Mouse (Mus musculus) forebrain, embryonic 16.5 days (tissue): ENCODE data around the gene Asnsd1. TPM values are rescaled to one million over a fixed set of nuclear protein-coding genes. Genes with fewer than 3 reads are reported as not detected.

Experiments
- ATAC-seq: fragments of 200-750 bp; cut with Nextera tagmentation; 2 replicates; pipeline ENCODE4 v1.8.0; 2017; ENCODE audit warnings: mild to moderate bottlenecking, moderate library complexity
- H3K27ac ChIP-seq: fragments of 300-500 bp; sonication (generic); 2 replicates; pipeline ENCODE4 v1.5.1; 2014; ENCODE audit warnings: low read length, control low read depth
- H3K27me3 ChIP-seq: fragments of 300-500 bp; sonication (generic); replicated peaks from 2 replicates; pipeline ENCODE4 v1.6.1; 2014; ENCODE audit warnings: low read length; ENCODE audit not compliant: control insufficient read depth, insufficient read depth
- H3K36me3 ChIP-seq: fragments of 300-500 bp; sonication (generic); 2 replicates; pipeline ENCODE4 v1.6.1; 2014; ENCODE audit not compliant: control insufficient read depth, insufficient read depth
- H3K4me1 ChIP-seq: fragments of 300-500 bp; sonication (generic); replicated peaks from 2 replicates; pipeline ENCODE4 v1.6.1; 2014; ENCODE audit warnings: low read length; ENCODE audit not compliant: control insufficient read depth, insufficient read depth
- H3K4me2 ChIP-seq: fragments of 300-500 bp; sonication (generic); 2 replicates; pipeline ENCODE4 v1.6.1; 2014; ENCODE audit warnings: mild to moderate bottlenecking, low read length, control low read depth
- H3K4me3 ChIP-seq: fragments of 300-500 bp; sonication (generic); replicated peaks from 2 replicates; pipeline ENCODE4 v1.5.1; 2014; ENCODE audit warnings: mild to moderate bottlenecking, low read length, control low read depth
- H3K9ac ChIP-seq: fragments of 300-500 bp; sonication (generic); replicated peaks from 2 replicates; pipeline ENCODE4 v1.6.1; 2014; ENCODE audit warnings: low read depth, low read length, control low read depth
- H3K9me3 ChIP-seq: fragments of 300-500 bp; sonication (generic); 2 replicates; pipeline ENCODE4 v1.6.1; 2016; ENCODE audit warnings: low read length; ENCODE audit not compliant: control insufficient read depth
- WGBS: fragments of 180-500 bp; shearing (Covaris S2); extraction: QIAGEN DNeasy Blood & Tissue Kit; methylation state at CpG from one replicate; pipeline ENCODE4 v1.1.7; 2014; 5-methylcytosine and 5-hydroxymethylcytosine counted together
- polyA plus RNA-seq: library from polyadenylated mRNA; unstranded; fragments of >200 nt; fragmentation: Nextera tagmentation; extraction: Ambion mirVana; gene quantifications from 2 replicates; pipeline ENCODE4 v1.2.1, GENCODE M21; 2015

The Asnsd1 gene
- polyA plus RNA-seq, 1 experiment from 2014 or later: 53.8 TPM

GRCm38 (mm10) chr1:53296581-53297383, 55.8 kb downstream of the Asnsd1 start, which contains the start of the genes Pms1, Ormdl1 and Gm28778:
Pms1 (minus strand) TSS chr1:53297018.
Ormdl1 (plus strand) TSS chr1:53297095.
Gm28778 (plus strand) TSS chr1:53297111.
- under 1% methylated on average over 66 of the region's 66 CpGs for WGBS
- Histone ChIP-seq H3K4me1 (peaks cover 12% of the 10 kb centered on the region), H3K36me3 (no peaks in the 10 kb centered on the region), H3K9me3 (no peaks in the 10 kb centered on the region), H3K9ac (peak within 1 kb of the TSS; percentile 60), H3K4me3 (peak within 1 kb of the TSS; percentile 64), H3K4me2 (peak within 1 kb of the TSS; percentile 69), H3K27me3 (no peaks in the 10 kb centered on the region), H3K27ac (peak within 1 kb of the TSS; percentile 51)
- ATAC-seq: peak; percentile 100

Other genes starting within 250 kb of the Asnsd1 start
- gene 1700019A02Rik, start 165.1 kb downstream of the Asnsd1 start, polyA plus RNA-seq: not detected in 2 replicates
- gene Pms1, start 55.7 kb downstream of the Asnsd1 start, polyA plus RNA-seq: 10.0 and 13.0 TPM in 2 replicates
- gene Ormdl1, start 55.7 kb downstream of the Asnsd1 start, polyA plus RNA-seq: 48.4 and 51.5 TPM in 2 replicates
- gene Gm28778, start 55.6 kb downstream of the Asnsd1 start, polyA plus RNA-seq: not detected in 2 replicates
- 20.9 and 24.6 TPM in 2 replicates for gene Osgepl1, start 39.1 kb downstream of the Asnsd1 start, polyA plus RNA-seq
- 1.9 and 5.6 TPM in 2 replicates for gene Asdurf, start 133 bp downstream of the Asnsd1 start, polyA plus RNA-seq
- gene Gm28551, start 85 bp downstream of the Asnsd1 start, polyA plus RNA-seq: 1.7 TPM in 2 replicates